Mouse (Mus musculus) ES-E14 (cell line): ENCODE data around the gene Lrrc28. TPM values are rescaled to one million over a fixed set of nuclear protein-coding genes. Genes with fewer than 3 reads are reported as not detected.

Source experiments
- DNase-seq: peaks from one replicate; pipeline ENCODE4 v3.0.0-alpha.2; 2013; ENCODE audit warnings: low read depth, low spot score
- H3K27ac ChIP-seq: 2 replicates; pipeline ENCODE4 v1.5.1; 2012; ENCODE audit warnings: low read depth, mild to moderate bottlenecking, low read length, moderate library complexity, mixed read lengths; ENCODE audit not compliant: poor library complexity, insufficient read depth, severe bottlenecking
- H3K36me3 ChIP-seq: 2 replicates; pipeline ENCODE4 v1.6.1; 2012; ENCODE audit warnings: mild to moderate bottlenecking, low read length, moderate library complexity, mixed read lengths; ENCODE audit not compliant: control insufficient read depth, poor library complexity, insufficient read depth, severe bottlenecking
- H3K4me1 ChIP-seq, 2 experiments: fragments of 150-350 bp in 1 of 2; sonication (generic) in 1 of 2; 2 replicates each; pipeline ENCODE4 v1.6.1; 2012; ENCODE audit warnings: low read length in 2 of 2, mild to moderate bottlenecking in 1 of 2, mixed read lengths in 1 of 2; ENCODE audit not compliant: control insufficient read depth in 2 of 2, insufficient read depth in 2 of 2, poor library complexity in 1 of 2
- H3K4me3 ChIP-seq, 2 experiments: fragments of 150-350 bp in 1 of 2; sonication (generic) in 1 of 2; 2 replicates each; pipeline ENCODE4 v1.5.1; 2012; ENCODE audit warnings: low read length in 2 of 2, low read depth in 1 of 2, mild to moderate bottlenecking in 1 of 2, mixed read lengths in 1 of 2; ENCODE audit not compliant: insufficient read depth in 1 of 2, poor library complexity in 1 of 2, severe bottlenecking in 1 of 2
- H3K9ac ChIP-seq: 2 replicates; pipeline ENCODE4 v1.6.1; 2012; ENCODE audit warnings: low read depth, mild to moderate bottlenecking, low read length, mixed read lengths; ENCODE audit not compliant: poor library complexity, insufficient read depth, severe bottlenecking
- H3K9me3 ChIP-seq: fragments of 150-350 bp; sonication (generic); 2 replicates; pipeline ENCODE4 v1.6.1; 2012; ENCODE audit warnings: low read depth, mild to moderate bottlenecking, low read length; ENCODE audit not compliant: control insufficient read depth, insufficient read depth
- CHD2 ChIP-seq: IDR thresholded peaks from 2 replicates; pipeline ENCODE4 v1.6.1; 2014; ENCODE audit warnings: mild to moderate bottlenecking, low read depth, low read length, inconsistent platforms
- HCFC1 ChIP-seq: IDR thresholded peaks from 2 replicates; pipeline ENCODE4 v1.6.1; 2012; ENCODE audit warnings: low read length, inconsistent platforms, borderline replicate concordance; ENCODE audit not compliant: insufficient read depth
- MAFK ChIP-seq: IDR thresholded peaks from 2 replicates; pipeline ENCODE4 v1.6.1; 2014; ENCODE audit warnings: mild to moderate bottlenecking, low read depth, low read length, inconsistent platforms; ENCODE audit not compliant: insufficient read depth
- ZC3H11A ChIP-seq: IDR thresholded peaks from 2 replicates; pipeline ENCODE4 v1.6.1; 2012; ENCODE audit warnings: low read depth, mild to moderate bottlenecking, inconsistent platforms, low read length, borderline replicate concordance
- ZNF384 ChIP-seq: IDR thresholded peaks from 2 replicates; pipeline ENCODE4 v1.6.1; 2012; ENCODE audit warnings: low read depth, low read length, inconsistent platforms
- in situ Hi-C, 2 experiments: fragments of 600-800 bp; cut with MboI; formaldehyde crosslinking; loops; one replicate each; pipeline ENCODE4 v1.15.1; 2025; ENCODE audit warnings: low sequenced_read_pairs in 2 of 2, inconsistent platforms in 1 of 2; ENCODE audit not compliant: unreplicated experiment in 2 of 2
- total RNA-seq: library from RNA; depleted of rRNA; stranded (reverse); fragments of 300-350 nt; gene quantifications from 2 replicates; pipeline ENCODE4 v1.2.3, GENCODE M21; 2012

Gene Lrrc28
- total RNA-seq, 1 experiment: 25.0 TPM

DNA sequence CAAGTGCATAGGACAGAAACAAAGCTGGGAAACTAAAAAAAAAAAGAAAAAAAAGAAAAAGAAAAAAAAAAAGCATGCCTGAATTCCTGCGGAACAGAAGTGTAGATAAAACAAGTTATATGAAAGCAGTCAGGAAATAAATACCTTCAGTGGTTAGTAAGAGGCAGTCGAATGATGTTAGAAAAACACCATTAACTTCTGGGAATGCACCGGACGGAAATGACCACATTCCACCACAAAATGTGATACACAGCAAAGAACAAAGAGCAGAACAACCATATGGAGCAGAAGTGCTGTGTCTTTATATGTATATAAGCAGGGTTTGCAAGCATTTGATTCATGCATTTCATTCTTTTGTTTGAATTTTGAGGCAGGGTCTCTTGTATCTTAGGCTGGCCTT is 28.2 kb downstream of the Lrrc28 start:
- no peak for DNase-seq
- in situ Hi-C loops: no loop called here

DNA sequence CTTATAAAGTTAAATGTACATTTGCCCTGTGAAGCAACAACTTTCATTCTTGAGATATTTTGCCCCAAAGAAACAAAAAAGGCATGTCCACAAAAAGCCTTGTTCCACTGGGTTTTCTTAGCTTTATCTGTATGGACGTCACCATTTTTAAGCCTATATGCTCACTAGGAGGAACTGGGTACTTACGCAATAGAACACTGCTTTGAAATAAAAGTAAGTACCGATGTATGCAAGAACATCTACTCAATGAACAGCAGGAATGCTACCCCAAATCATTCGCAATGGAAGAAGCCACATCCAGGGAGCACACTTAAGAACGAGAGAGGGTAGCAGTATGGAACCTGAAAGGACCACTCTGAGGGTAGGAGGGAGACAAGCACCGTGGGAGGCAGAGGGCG is 30.6 kb downstream of the Lrrc28 start:
- H3K27ac ChIP-seq: no peak overlapping the region
- DNase-seq: no peak
- in situ Hi-C loops: no loop called here
- H3K4me3 ChIP-seq: no peak overlapping the region
- H3K9me3 ChIP-seq: no peaks in the 10 kb centered on the region
- peaks cover 0 to 2% of the 10 kb centered on the region in 2 experiments; a peak in 1 of 4 replicates for H3K4me1 ChIP-seq
- H3K9ac ChIP-seq: no peak overlapping the region
- TF ChIP-seq ZC3H11A: no peak
- TF ChIP-seq MAFK: no peak
- TF ChIP-seq ZNF384: no peak
- TF ChIP-seq CHD2: no peak
- no peak for TF ChIP-seq HCFC1
- peaks cover 1% of the 10 kb centered on the region for H3K36me3 ChIP-seq

More for the DNA sequence above, 28.2 kb downstream of the Lrrc28 start:
- Histone ChIP-seq H3K4me1 (peaks cover 0 to 2% of the 10 kb centered on the region in 2 experiments; a peak in 1 of 4 replicates), H3K27ac (no peak overlapping the region), H3K9me3 (no peaks in the 10 kb centered on the region), H3K4me3 (no peak overlapping the region), H3K9ac (no peak overlapping the region), H3K36me3 (peaks cover 1% of the 10 kb centered on the region)
- TF ChIP-seq CHD2 (no peak), MAFK (no peak), ZNF384 (no peak), HCFC1 (no peak), ZC3H11A (no peak)

DNA sequence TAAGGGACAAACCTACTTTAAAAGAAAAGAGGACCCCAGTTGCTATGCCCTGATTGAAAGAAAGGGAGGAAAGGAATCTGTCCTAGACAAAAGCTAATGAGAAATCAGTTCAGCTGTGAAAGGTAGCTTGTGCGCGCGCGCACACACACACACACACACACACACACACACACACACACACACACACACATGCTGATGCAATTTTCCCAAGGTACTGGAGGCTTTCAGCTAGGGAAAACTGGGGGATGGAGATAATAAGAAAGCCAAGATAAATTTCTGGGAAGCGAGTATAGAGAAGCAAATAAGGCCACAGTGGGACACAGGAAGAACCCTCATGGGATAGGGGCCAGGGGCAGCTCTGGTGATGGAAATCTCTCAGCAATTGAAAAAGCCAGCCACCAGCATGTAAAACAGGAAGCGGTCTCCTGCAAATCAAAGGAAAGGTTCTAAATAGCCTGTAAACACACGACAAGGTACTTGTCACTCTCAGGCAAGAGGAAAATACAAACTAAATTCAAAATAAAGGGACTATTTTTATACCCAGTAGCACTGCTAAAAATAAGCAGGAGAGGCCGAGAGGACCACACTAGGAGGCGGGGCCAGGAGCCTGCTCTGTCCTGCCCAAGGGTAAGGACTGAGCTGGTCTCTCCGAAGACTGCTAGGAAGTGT is 31.1 kb downstream of the Lrrc28 start:
- no peak overlapping the region for H3K4me3 ChIP-seq

GRCm38 (mm10) chr7:67608348-67609024 is 36.6 kb downstream of the Lrrc28 start:
- DNase-seq: no peak
- H3K4me1 ChIP-seq: peaks cover 0 to 4% of the 10 kb centered on the region in 2 experiments; a peak in 2 of 4 replicates
- no peak overlapping the region for H3K27ac ChIP-seq
- in situ Hi-C loops: no loop called here
- no peaks in the 10 kb centered on the region for H3K9me3 ChIP-seq
- no peak for TF ChIP-seq CHD2
- TF ChIP-seq MAFK: no peak
- TF ChIP-seq ZC3H11A: no peak
- TF ChIP-seq HCFC1: no peak
- no peak for TF ChIP-seq ZNF384
- H3K9ac ChIP-seq: no peak overlapping the region
- H3K36me3 ChIP-seq: peaks cover 1% of the 10 kb centered on the region
- H3K4me3 ChIP-seq: no peak overlapping the region

More for the DNA sequence above, 31.1 kb downstream of the Lrrc28 start:
- no peak overlapping the region for H3K27ac ChIP-seq
- DNase-seq: no peak
- no peaks in the 10 kb centered on the region for H3K9me3 ChIP-seq
- TF ChIP-seq MAFK (no peak), ZC3H11A (no peak), HCFC1 (no peak), CHD2 (no peak), ZNF384 (no peak)
- no peak overlapping the region for H3K9ac ChIP-seq
- in situ Hi-C loops: no loop called here
- H3K4me1 ChIP-seq: peaks cover 0 to 2% of the 10 kb centered on the region in 2 experiments; a peak in 1 of 4 replicates
- peaks cover 1% of the 10 kb centered on the region for H3K36me3 ChIP-seq
